In genomic region chr19:24705395-24705794, GRCm38 (mm10) we compare ENCODE assay signal across 9 mouse cellular contexts. TPM values are rescaled to one million over a fixed set of nuclear protein-coding genes. Genes with fewer than 3 reads are reported as not detected.
DNase-seq lines count a peak whose midpoint lies in the region; ATAC-seq lines count a peak whose summit lies in the region.
"Had no signal": no experiment of that assay in that cellular context is flagged by ENCODE, and none has a peak within 500 bp of the region (broad histone marks: within the 10 kb centered on the region; RNA-seq: fewer than 3 reads in every experiment).

No protein-coding gene starts in this region.

- no peak overlapping the region for H3K4me2 ChIP-seq in heart, embryonic 13.5 days
- H3K4me2 ChIP-seq: liver, embryonic 13.5 days had no signal

- no peak overlapping the region for H3K9ac ChIP-seq in heart, embryonic 13.5 days
- H3K9ac ChIP-seq: liver, embryonic 13.5 days had no signal

- intact Hi-C loops in heart, postnatal 36 days (cut with DNase I): loop anchor here (1.0 to 5.0 kb wide), 2 partner anchors 92 to 166 kb away; no protein-coding TSS in a partner anchor

- no peak for DNase-seq in heart, postnatal 36 days
- DNase-seq in lung, postnatal 14 days: peak; percentile 60
- no peak for DNase-seq in lung, postnatal 4 days
- peak; percentile 37 for DNase-seq in brain, adult 2 months (ENCODE audit: low read depth, low spot score)
- peak; percentile 85 for DNase-seq in retina, embryonic 14.5 days (ENCODE audit: low spot score)
- no peak for DNase-seq in gastrocnemius, adult 8-10 months (ENCODE audit: low spot score in 2 of 2)
- DNase-seq: liver, embryonic 13.5 days had no signal

- H3K4me1 ChIP-seq in heart, embryonic 13.5 days: peaks cover 49% of the 10 kb centered on the region
- H3K4me1 ChIP-seq: liver, embryonic 13.5 days had no signal

- 77% methylated on average over 1 of the region's 1 CpGs for WGBS in heart, embryonic 13.5 days

- H3K4me3 ChIP-seq in heart, embryonic 13.5 days: no peak overlapping the region
- H3K4me3 ChIP-seq: liver, embryonic 13.5 days had no signal

- H3K9me3 ChIP-seq in heart, embryonic 13.5 days: no peaks in the 10 kb centered on the region
- H3K9me3 ChIP-seq: liver, embryonic 13.5 days had no signal

- no peaks in the 10 kb centered on the region for H3K27me3 ChIP-seq in heart, embryonic 13.5 days (replicated peaks)
- H3K27me3 ChIP-seq: liver, embryonic 13.5 days had no signal

- no peak for ATAC-seq in heart, embryonic 13.5 days (ENCODE audit: extremely low read depth, insufficient number of reproducible peaks, low FRiP score, low TSS enrichment)
- no peak for ATAC-seq in megakaryocyte progenitor cell, adult 5-6 weeks (replicated peaks; ENCODE audit: poor library complexity)

- H3K27ac ChIP-seq in heart, embryonic 13.5 days (replicated peaks): 0 out of 2 replicates have a peak overlapping the region, but pooled peaks have one; percentile 1
- H3K27ac ChIP-seq: liver, embryonic 13.5 days had no signal

- 0 out of 2 replicates have a peak, but pooled peaks cover 3% of the 10 kb centered on the region for H3K36me3 ChIP-seq in heart, embryonic 13.5 days
- H3K36me3 ChIP-seq: liver, embryonic 13.5 days had no signal

RNA-seq across cellular contexts. Expression of gene Tmem252, which starts 31.6 kb away (rescaled TPM):
- polyA plus RNA-seq in heart, embryonic 13.5 days (2015; fragmentation: Nextera tagmentation; extraction: Ambion mirVana): 3.6 and 3.7 TPM in 2 replicates
- under 1 TPM in 1 of 2 experiments, not detected in 1; 0.08 TPM for total RNA-seq in heart, postnatal 36 days (2021)
- total RNA-seq in gastrocnemius, adult 8-10 months (2022): under 1 TPM in 2 of 4 experiments, not detected in 2; 0.05 to 0.13 TPM
- total RNA-seq in megakaryocyte progenitor cell, adult 5-6 weeks (2015): not detected in 2 replicates
- total RNA-seq in megakaryocyte progenitor cell, adult 5-6 weeks (2017): not detected in 2 replicates

Comparison
In these comparisons a context has a peak if more than half of its experiments do, and no peak if none do; other contexts are left out.
1. DNase-seq: peak in lung, postnatal 14 days (single experiment), brain, adult 2 months (single experiment) and retina, embryonic 14.5 days (single experiment); none in heart, postnatal 36 days (0 of 2), lung, postnatal 4 days (0 of 2) and gastrocnemius, adult 8-10 months (0 of 2).